Mouse (Mus musculus) activated CD4-positive, CD25-positive, alpha-beta regulatory T cell, adult 9 weeks (primary cell): ENCODE results near the gene Wfdc21. TPM values are rescaled to one million over a fixed set of nuclear protein-coding genes. Genes with fewer than 3 reads are reported as not detected.

Experiments
- polyA plus RNA-seq: library from polyadenylated mRNA; unstranded; fragments of 100-300 nt; shearing (Covaris generic); gene quantifications from one replicate; pipeline ENCODE4 v1.2.1, GENCODE M21; 2017

Wfdc21 gene
- not detected for polyA plus RNA-seq

DNA sequence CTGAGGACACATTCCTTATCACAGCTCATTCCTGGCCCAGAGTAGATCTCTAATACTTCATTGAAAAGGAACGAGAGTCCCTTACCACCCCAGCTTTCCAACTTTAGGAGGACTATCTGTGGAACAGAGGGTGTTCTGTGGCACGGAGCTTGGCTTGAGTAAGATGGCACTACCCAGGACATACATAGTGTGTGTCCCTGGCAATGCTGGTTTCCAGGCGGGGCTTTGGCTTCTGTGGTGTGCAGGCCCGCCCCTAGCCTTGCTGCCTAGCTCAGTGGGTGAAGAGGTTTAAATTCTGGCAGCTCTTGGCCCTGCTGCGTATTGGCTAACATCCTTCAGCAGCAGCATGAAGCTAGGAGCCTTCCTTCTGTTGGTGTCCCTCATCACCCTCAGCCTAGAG is at the start of gene Wfdc21:
Wfdc21 (plus strand) TSS at position 260 of the 400 bp plus-strand sequence.

DNA sequence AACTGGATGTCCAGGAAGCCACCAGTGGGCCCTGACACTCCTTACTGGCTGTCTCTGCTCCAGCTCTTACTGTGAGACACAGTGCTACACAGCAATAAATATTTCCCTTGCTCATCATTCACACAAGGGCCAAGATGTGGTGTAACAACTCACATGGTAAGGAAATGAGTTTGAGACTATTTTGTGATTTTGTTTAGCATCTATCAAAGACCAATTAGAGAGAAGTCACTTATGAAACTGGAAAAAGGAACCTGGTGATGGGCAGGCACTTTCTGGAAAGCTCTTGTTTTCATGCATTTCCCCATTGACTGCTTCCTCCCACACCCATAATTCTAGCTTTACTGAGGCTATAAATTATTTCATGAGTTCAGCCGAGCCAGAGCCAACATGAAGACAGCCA is 43.0 kb upstream of the Wfdc21 start, which contains the start of gene Wfdc17:
Wfdc17 (plus strand) TSS at position 287 of the 400 bp plus-strand sequence.

DNA sequence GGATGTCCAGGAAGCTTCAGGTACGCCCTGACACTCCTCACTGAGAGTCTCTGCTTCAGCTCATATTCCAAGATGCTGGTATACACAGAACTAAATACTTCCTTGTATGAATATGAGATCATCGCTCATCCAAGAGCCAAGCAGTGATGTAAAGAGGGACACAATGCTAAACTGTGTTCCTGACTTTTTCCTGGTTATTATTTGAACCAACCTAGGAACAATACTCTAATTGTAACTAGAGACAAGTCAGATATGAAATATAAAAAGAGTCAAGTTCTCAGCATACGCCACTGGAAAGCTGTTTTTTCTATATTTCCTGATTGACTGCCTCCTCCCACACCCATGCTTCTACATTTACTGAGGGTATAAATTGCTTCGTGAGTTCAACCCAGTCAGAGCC is 38.0 kb upstream of the Wfdc21 start, which contains the start of gene Wfdc18:
Wfdc18 (plus strand) TSS at position 301 of the 400 bp plus-strand sequence.

DNA sequence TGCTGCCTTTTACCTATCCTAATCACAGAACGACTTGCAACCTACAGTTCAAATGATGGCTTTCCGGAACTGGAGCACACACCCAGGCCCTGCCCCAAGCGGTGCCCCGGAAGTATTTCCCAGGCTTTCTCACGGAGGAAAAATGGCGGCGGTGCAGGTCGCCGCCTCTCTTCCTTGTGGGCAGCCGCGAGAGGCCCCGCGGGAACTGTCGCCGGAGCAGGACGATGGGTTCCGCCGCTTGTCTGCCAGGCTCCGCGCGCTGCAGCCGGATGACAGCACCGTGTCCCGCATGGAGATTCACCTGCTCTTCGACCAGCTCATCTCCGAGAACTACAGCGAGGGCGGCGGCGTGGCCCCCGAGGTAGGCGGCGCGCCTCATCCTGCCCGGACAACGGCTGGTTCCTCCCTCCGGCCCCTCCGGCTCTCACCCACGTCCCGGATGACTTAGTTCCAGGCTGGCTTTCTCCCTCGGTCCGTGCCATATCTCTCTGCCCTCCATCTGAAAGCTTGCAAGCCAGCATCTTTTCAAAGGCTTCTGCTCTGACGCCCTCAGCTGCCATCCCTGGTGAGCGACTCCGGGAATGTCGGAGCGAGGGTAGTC is 6.9 kb downstream of the Wfdc21 start, which contains the start of gene Heatr6:
Heatr6 (plus strand) TSS at position 116 of the 601 bp plus-strand sequence.

Other genes starting within 250 kb of the Wfdc21 start
- 0.39 TPM for gene Heatr9, start 224.8 kb upstream of the Wfdc21 start, polyA plus RNA-seq
- 192 TPM for gene Ccl5, start 216.4 kb upstream of the Wfdc21 start, polyA plus RNA-seq
- gene Ccl9, start 168.3 kb upstream of the Wfdc21 start, polyA plus RNA-seq: not detected
- 1.2 TPM for gene Ccl6, start 153.9 kb upstream of the Wfdc21 start, polyA plus RNA-seq
- gene Rpl9-ps1, start 101.3 kb upstream of the Wfdc21 start, polyA plus RNA-seq: not detected
- gene Ccl3, start 97.6 kb upstream of the Wfdc21 start, polyA plus RNA-seq: 2.2 TPM
- gene Ccl4, start 84.4 kb upstream of the Wfdc21 start, polyA plus RNA-seq: 14.4 TPM
- 0.92 TPM for gene Wfdc17, start 42.9 kb upstream of the Wfdc21 start, polyA plus RNA-seq
- not detected for gene Wfdc18, start 37.9 kb upstream of the Wfdc21 start, polyA plus RNA-seq
- gene Heatr6, start 6.8 kb downstream of the Wfdc21 start, polyA plus RNA-seq: 43.1 TPM
- 0.40 TPM for gene Hnf1b, start 103.1 kb downstream of the Wfdc21 start, polyA plus RNA-seq
- 64.9 TPM for gene Ddx52, start 195.1 kb downstream of the Wfdc21 start, polyA plus RNA-seq
- 8.3 TPM for gene Synrg, start 217.5 kb downstream of the Wfdc21 start, polyA plus RNA-seq